ENCODE assay signal across 21 mouse cellular contexts in the genomic region with DNA sequence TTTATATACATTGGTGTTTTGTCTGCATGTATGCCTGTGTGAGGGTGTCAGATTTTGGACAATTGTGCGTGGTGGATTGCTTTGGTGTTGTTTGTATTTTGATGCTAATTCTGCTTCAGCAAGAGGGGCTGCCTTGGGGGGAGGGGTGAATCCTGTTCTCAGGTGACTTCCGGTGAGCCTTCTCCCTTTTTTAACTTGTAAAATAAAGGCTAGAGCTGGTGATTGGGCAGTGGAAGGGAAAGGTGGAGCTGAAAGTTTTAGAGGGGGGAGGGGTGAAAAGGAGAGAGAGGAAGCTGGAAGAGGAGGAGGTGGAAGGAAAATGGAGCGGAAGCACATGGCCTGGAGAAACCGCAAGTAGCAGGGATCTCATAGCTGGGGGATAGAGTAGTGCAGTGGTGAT.
"Had no signal": no experiment of that assay in that cellular context is flagged by ENCODE, and none has a peak within 500 bp of the region (broad histone marks: within the 10 kb centered on the region; RNA-seq: fewer than 3 reads in every experiment).

No protein-coding gene starts in this region.

- ATAC-seq: liver, embryonic 12.5 days had no signal

- DNase-seq: kidney, postnatal 14 days; kidney, postnatal 4 days; liver; lung, adult 18-20 months; lung, postnatal 10 days; lung, postnatal 36 days; midbrain, embryonic 14.5 days; right cerebral cortex, adult 18-20 months; right cerebral cortex, postnatal 14 days; right cerebral cortex, postnatal 4 days; thymus, postnatal 25 days had no signal

- H3K27me3 ChIP-seq: limb, embryonic 13.5 days; liver, embryonic 12.5 days; liver, embryonic 15.5 days; lung, embryonic 15.5 days; neural tube, embryonic 12.5 days; neural tube, embryonic 15.5 days had no signal

- H3K36me3 ChIP-seq: limb, embryonic 10.5 days; limb, embryonic 13.5 days; liver, embryonic 12.5 days; liver, embryonic 15.5 days; lung, embryonic 15.5 days; midbrain, embryonic 10.5 days; neural tube, embryonic 12.5 days; neural tube, embryonic 15.5 days had no signal

- H3K27ac ChIP-seq: limb, embryonic 10.5 days; limb, embryonic 13.5 days; liver, embryonic 12.5 days; liver, embryonic 15.5 days; lung, embryonic 15.5 days; midbrain, embryonic 10.5 days; neural tube, embryonic 12.5 days; neural tube, embryonic 15.5 days; stomach, postnatal 0 days had no signal

- H3K9me3 ChIP-seq: limb, embryonic 10.5 days; limb, embryonic 13.5 days; liver, embryonic 12.5 days; liver, embryonic 15.5 days; lung, embryonic 15.5 days; megakaryocyte, embryonic 14.5 days; midbrain, embryonic 10.5 days; neural tube, embryonic 12.5 days; neural tube, embryonic 15.5 days had no signal

- H3K4me3 ChIP-seq: limb, embryonic 10.5 days; limb, embryonic 13.5 days; liver, embryonic 12.5 days; liver, embryonic 15.5 days; lung, embryonic 15.5 days; megakaryocyte, embryonic 14.5 days; midbrain, embryonic 10.5 days; neural tube, embryonic 12.5 days; neural tube, embryonic 15.5 days had no signal

- H3K9ac ChIP-seq: limb, embryonic 13.5 days; liver, embryonic 12.5 days; liver, embryonic 15.5 days; lung, embryonic 15.5 days; neural tube, embryonic 12.5 days; neural tube, embryonic 15.5 days had no signal

- H3K4me1 ChIP-seq: limb, embryonic 13.5 days; liver, embryonic 15.5 days; lung, embryonic 15.5 days; megakaryocyte, embryonic 14.5 days; neural tube, embryonic 12.5 days; neural tube, embryonic 15.5 days had no signal
